Mouse (Mus musculus): Measurements from ENCODE around the gene Eif2s2. TPM values are rescaled to one million over a fixed set of nuclear protein-coding genes. Genes with fewer than 3 reads are reported as not detected.
"Not testable (repeated sequence)": the region's sequence is repeated elsewhere in the genome, so short reads cannot be mapped to it uniquely, and the experiment has no call there.

Gene Eif2s2
- polyA plus RNA-seq, 1 experiment, result 551 TPM

DNA sequence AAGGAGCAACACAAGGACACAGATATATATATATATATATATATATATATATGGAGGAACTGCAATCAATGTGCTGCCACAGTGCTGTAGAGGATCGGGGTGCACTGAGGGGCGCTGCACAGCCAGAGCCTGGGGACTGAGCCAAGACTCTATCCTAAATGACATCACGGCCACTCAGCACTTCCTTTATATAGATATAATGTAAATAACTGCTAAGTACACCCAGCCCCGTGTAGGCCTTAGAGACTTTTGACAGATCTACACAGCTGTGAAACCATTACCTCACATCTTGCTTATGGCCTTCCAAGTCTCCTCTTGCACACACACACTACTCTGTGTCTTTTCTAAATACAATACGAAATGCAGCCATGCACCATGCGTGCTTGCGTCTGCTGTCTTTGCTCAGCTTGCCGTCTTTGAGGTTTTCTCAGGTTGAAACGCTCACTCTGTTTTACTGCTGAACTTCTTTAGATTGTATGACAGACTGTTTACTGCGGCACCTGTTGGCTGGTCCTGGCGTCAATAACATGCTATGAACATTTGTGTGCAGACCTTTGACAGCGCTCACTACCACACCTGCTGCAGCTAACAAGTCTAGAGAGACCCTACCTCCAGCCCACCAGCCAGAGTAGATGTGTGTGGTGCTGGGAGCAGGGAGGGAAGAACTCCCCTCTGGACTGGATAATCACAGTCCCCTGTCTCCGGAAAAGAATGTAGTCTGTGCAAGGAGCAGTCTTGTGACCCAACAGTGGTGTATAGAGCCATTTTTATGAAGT is 25.3 kb upstream of the Eif2s2 start:
- TF ChIP-seq EP300 (IDR thresholded peaks at IDR 0.05; ENCODE audit: insufficient read depth, low read depth, low read length), result no peak
- no peak for TF ChIP-seq CTCF (IDR thresholded peaks at IDR 0.05; ENCODE audit: low read depth, low read length)
- no peak for TF ChIP-seq POLR2A (IDR thresholded peaks at IDR 0.05; ENCODE audit: insufficient read depth, low read length)
- Histone ChIP-seq H3K4me3 (ENCODE audit: low read depth, low read length) (no peak overlapping the region), H3K9me3 (replicated peaks; ENCODE audit: control insufficient read depth, insufficient read depth, low read length, poor library complexity, severe bottlenecking) (no peaks in the 10 kb centered on the region), H3K27ac (ENCODE audit: insufficient read depth, low read length) (no peak overlapping the region), H3K27me3 (ENCODE audit: control insufficient read depth, insufficient read depth, low read length, poor library complexity, severe bottlenecking) (no peaks in the 10 kb centered on the region), H3K9ac (ENCODE audit: low read depth, poor library complexity, severe bottlenecking) (no peak overlapping the region), H3K36me3 (ENCODE audit: control insufficient read depth, insufficient read depth, low read length, poor library complexity, severe bottlenecking) (no peaks in the 10 kb centered on the region), H3K4me1 (ENCODE audit: control insufficient read depth, insufficient read depth, low read length) (no peaks in the 10 kb centered on the region)

GRCm38 (mm10) chr2:154916547-154916946 is 23.8 kb upstream of the Eif2s2 start:
- Histone ChIP-seq H3K27ac (ENCODE audit: insufficient read depth, low read length) (no peak overlapping the region), H3K4me3 (ENCODE audit: low read depth, low read length) (no peak overlapping the region), H3K4me1 (ENCODE audit: control insufficient read depth, insufficient read depth, low read length) (no peaks in the 10 kb centered on the region), H3K9ac (ENCODE audit: low read depth, poor library complexity, severe bottlenecking) (no peak overlapping the region), H3K36me3 (ENCODE audit: control insufficient read depth, insufficient read depth, low read length, poor library complexity, severe bottlenecking) (no peaks in the 10 kb centered on the region), H3K9me3 (replicated peaks; ENCODE audit: control insufficient read depth, insufficient read depth, low read length, poor library complexity, severe bottlenecking) (no peaks in the 10 kb centered on the region), H3K27me3 (ENCODE audit: control insufficient read depth, insufficient read depth, low read length, poor library complexity, severe bottlenecking) (no peaks in the 10 kb centered on the region)
- TF ChIP-seq EP300 (IDR thresholded peaks at IDR 0.05; ENCODE audit: insufficient read depth, low read depth, low read length) (no peak), CTCF (IDR thresholded peaks at IDR 0.05; ENCODE audit: low read depth, low read length) (peak; percentile 45), POLR2A (IDR thresholded peaks at IDR 0.05; ENCODE audit: insufficient read depth, low read length) (no peak)

- no peak overlapping the region for H3K9ac ChIP-seq (ENCODE audit: low read depth, poor library complexity, severe bottlenecking)
- no peak for TF ChIP-seq EP300 (IDR thresholded peaks at IDR 0.05; ENCODE audit: insufficient read depth, low read depth, low read length)
- no peak for TF ChIP-seq CTCF (IDR thresholded peaks at IDR 0.05; ENCODE audit: low read depth, low read length)
- TF ChIP-seq POLR2A (IDR thresholded peaks at IDR 0.05; ENCODE audit: insufficient read depth, low read length), result no peak
- H3K27me3 ChIP-seq (ENCODE audit: control insufficient read depth, insufficient read depth, low read length, poor library complexity, severe bottlenecking), result no peaks in the 10 kb centered on the region
- no peaks in the 10 kb centered on the region for H3K36me3 ChIP-seq (ENCODE audit: control insufficient read depth, insufficient read depth, low read length, poor library complexity, severe bottlenecking)
- H3K27ac ChIP-seq (ENCODE audit: insufficient read depth, low read length), result no peak overlapping the region
- no peak overlapping the region for H3K4me3 ChIP-seq (ENCODE audit: low read depth, low read length)
- H3K9me3 ChIP-seq (replicated peaks; ENCODE audit: control insufficient read depth, insufficient read depth, low read length, poor library complexity, severe bottlenecking), result no peaks in the 10 kb centered on the region
- no peaks in the 10 kb centered on the region for H3K4me1 ChIP-seq (ENCODE audit: control insufficient read depth, insufficient read depth, low read length)
Measured at GRCm38 (mm10) chr2:154915922-154916541, 23.3 kb upstream of the Eif2s2 start.

GRCm38 (mm10) chr2:154909789-154910188 is 17.1 kb upstream of the Eif2s2 start:
- H3K36me3 ChIP-seq (ENCODE audit: control insufficient read depth, insufficient read depth, low read length, poor library complexity, severe bottlenecking), result no peaks in the 10 kb centered on the region
- TF ChIP-seq EP300 (IDR thresholded peaks at IDR 0.05; ENCODE audit: insufficient read depth, low read depth, low read length) (no peak), POLR2A (IDR thresholded peaks at IDR 0.05; ENCODE audit: insufficient read depth, low read length) (no peak), CTCF (IDR thresholded peaks at IDR 0.05; ENCODE audit: low read depth, low read length) (peak; percentile 67)
- peaks cover 7% of the 10 kb centered on the region for H3K4me1 ChIP-seq (ENCODE audit: control insufficient read depth, insufficient read depth, low read length)
- H3K27me3 ChIP-seq (ENCODE audit: control insufficient read depth, insufficient read depth, low read length, poor library complexity, severe bottlenecking), result no peaks in the 10 kb centered on the region
- H3K9me3 ChIP-seq (replicated peaks; ENCODE audit: control insufficient read depth, insufficient read depth, low read length, poor library complexity, severe bottlenecking), result no peaks in the 10 kb centered on the region; the same call in 1 of the 2 replicates
- no peak overlapping the region for H3K27ac ChIP-seq (ENCODE audit: insufficient read depth, low read length)
- no peak overlapping the region for H3K9ac ChIP-seq (ENCODE audit: low read depth, poor library complexity, severe bottlenecking)
- H3K4me3 ChIP-seq (ENCODE audit: low read depth, low read length), result no peak overlapping the region

- not testable (repeated sequence) for H3K36me3 ChIP-seq (ENCODE audit: control insufficient read depth, insufficient read depth, low read length, poor library complexity, severe bottlenecking); H3K4me1 ChIP-seq (ENCODE audit: control insufficient read depth, insufficient read depth, low read length); H3K9me3 ChIP-seq (replicated peaks; ENCODE audit: control insufficient read depth, insufficient read depth, low read length, poor library complexity, severe bottlenecking); H3K27me3 ChIP-seq (ENCODE audit: control insufficient read depth, insufficient read depth, low read length, poor library complexity, severe bottlenecking); H3K4me3 ChIP-seq (ENCODE audit: low read depth, low read length)
- Histone ChIP-seq H3K9ac (ENCODE audit: low read depth, poor library complexity, severe bottlenecking) (peak overlapping the region; percentile 44; the same call in 1 of the 2 replicates), H3K27ac (ENCODE audit: insufficient read depth, low read length) (peak overlapping the region; percentile 43)
- peak; percentile 52 for TF ChIP-seq CTCF (IDR thresholded peaks at IDR 0.05; ENCODE audit: low read depth, low read length)
Measured at GRCm38 (mm10) chr2:154908223-154908622, 15.5 kb upstream of the Eif2s2 start.

DNA sequence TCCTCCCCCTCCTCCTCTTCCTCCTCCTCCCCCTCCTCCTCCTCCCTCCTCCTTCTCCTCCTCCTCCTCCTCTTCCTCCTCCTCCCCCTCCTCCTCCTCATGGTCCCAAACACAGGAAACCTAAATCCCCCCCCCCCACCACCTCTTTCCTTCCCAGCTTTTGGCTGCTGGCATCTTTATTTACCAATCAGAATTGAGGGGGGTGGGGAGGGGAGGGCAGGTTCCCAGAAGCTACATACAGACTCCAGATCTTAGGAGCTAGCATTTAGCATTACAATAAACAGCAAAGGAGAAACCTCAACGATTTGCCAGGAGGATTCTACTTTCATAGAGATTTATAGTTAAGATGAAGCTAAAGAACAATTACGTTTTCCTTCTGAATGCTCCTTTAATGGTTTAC is 13.1 kb upstream of the Eif2s2 start:
- H3K9me3 ChIP-seq (replicated peaks; ENCODE audit: control insufficient read depth, insufficient read depth, low read length, poor library complexity, severe bottlenecking), result peaks cover 3% of the 10 kb centered on the region
- no peak overlapping the region for H3K4me3 ChIP-seq (ENCODE audit: low read depth, low read length)
- peak overlapping the region; percentile 75; the same call in 1 of the 2 replicates for H3K9ac ChIP-seq (ENCODE audit: low read depth, poor library complexity, severe bottlenecking)
- TF ChIP-seq CTCF (IDR thresholded peaks at IDR 0.05; ENCODE audit: low read depth, low read length) (no peak), EP300 (IDR thresholded peaks at IDR 0.05; ENCODE audit: insufficient read depth, low read depth, low read length) (0 out of 2 replicates have a peak, but pooled peaks have one; percentile 15)
- H3K27ac ChIP-seq (ENCODE audit: insufficient read depth, low read length), result peak overlapping the region; percentile 99
- H3K27me3 ChIP-seq (ENCODE audit: control insufficient read depth, insufficient read depth, low read length, poor library complexity, severe bottlenecking), result no peaks in the 10 kb centered on the region
- peaks cover 7% of the 10 kb centered on the region for H3K4me1 ChIP-seq (ENCODE audit: control insufficient read depth, insufficient read depth, low read length)
- H3K36me3 ChIP-seq (ENCODE audit: control insufficient read depth, insufficient read depth, low read length, poor library complexity, severe bottlenecking), result no peaks in the 10 kb centered on the region

All from ES-Bruce4 (cell line).